Mouse (Mus musculus) megakaryocyte, embryonic 14.5 days (primary cell): ENCODE results near the gene Akirin1.

Experiments
- FLI1 ChIP-seq: IDR thresholded peaks from 2 replicates; pipeline ENCODE4 v1.6.1; 2012; ENCODE audit warnings: low read length, inconsistent platforms, mixed read lengths
- GATA1 ChIP-seq: IDR thresholded peaks from 3 replicates; pipeline ENCODE4 v1.6.1; 2012; ENCODE audit warnings: mixed read lengths, low read length, inconsistent platforms, borderline replicate concordance

- TF ChIP-seq GATA1: no peak
- no peak for TF ChIP-seq FLI1
Measured at GRCm38 (mm10) chr4:123705340-123705739, 44.8 kb downstream of the Akirin1 start.
